Mouse (Mus musculus) adrenal gland, postnatal 4 days (tissue): Measurements from ENCODE around the gene Tmem191c. TPM values are rescaled to one million over a fixed set of nuclear protein-coding genes. Genes with fewer than 3 reads are reported as not detected.
"Not testable (repeated sequence)": the region's sequence is repeated elsewhere in the genome, so short reads cannot be mapped to it uniquely, and the experiment has no call there.

Source experiments
- DNase-seq, 2 experiments: peaks; one replicate each; pipeline ENCODE4 v3.0.0; 2021 to 2022; ENCODE audit warnings: low spot score in 2 of 2, mixed read lengths in 2 of 2
- long read RNA-seq, 2 experiments: library from polyadenylated mRNA; stranded (forward); transcript quantifications; one replicate each; pipeline ENCODE4 v2.0.0; 2021
- total RNA-seq, 2 experiments: library from RNA; stranded (reverse); gene quantifications; 2 replicates each; pipeline ENCODE4 v1.2.3; 2021

The Tmem191c gene
- 10 to 100 TPM; 22.9 to 26.7 TPM for total RNA-seq
- long read RNA-seq, experiment 1, partial matches to known transcripts: 1 of 20 reads
- long read RNA-seq, experiment 1, other reads (novel, unspliced or antisense): 15 of 20 reads
- long read RNA-seq, experiment 2, transcript Tmem191c-201 (10 exons, 1,631 nt): major isoform, 11 of 69 reads
- long read RNA-seq, experiment 2, transcript Tmem191c-210 (8 exons, 1,627 nt): minor isoform, 5 of 69 reads
- long read RNA-seq, experiment 2, partial matches to known transcripts: 12 of 69 reads
- long read RNA-seq, experiment 2, other reads (novel, unspliced or antisense): 39 of 69 reads

- DNase-seq: no peak
These were observed at the start of gene Tmem191c for GRCm38 (mm10) chr16:17275721-17276120. Tmem191c (plus strand) TSS chr16:17276077.

DNA sequence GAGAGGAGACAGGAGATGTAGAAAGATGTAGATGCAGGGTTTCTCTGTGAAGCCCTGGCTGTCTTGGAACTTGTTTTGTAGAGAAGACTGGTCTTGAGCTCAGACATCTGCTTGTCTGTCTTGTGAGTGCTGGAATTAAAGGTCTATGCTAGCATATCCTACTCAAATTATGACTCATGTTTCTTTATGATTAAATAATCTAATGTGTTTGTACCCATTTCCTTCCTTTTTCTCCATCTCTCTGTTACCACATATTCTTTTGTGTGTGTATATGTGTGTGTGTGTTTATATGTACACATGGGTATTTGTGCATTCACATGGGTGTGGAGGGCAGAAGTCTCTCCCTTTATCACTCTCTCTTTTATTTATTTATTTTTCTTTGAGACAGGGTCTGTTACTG lies 49.4 kb upstream of the Tmem191c start:
- no peak for DNase-seq

DNA sequence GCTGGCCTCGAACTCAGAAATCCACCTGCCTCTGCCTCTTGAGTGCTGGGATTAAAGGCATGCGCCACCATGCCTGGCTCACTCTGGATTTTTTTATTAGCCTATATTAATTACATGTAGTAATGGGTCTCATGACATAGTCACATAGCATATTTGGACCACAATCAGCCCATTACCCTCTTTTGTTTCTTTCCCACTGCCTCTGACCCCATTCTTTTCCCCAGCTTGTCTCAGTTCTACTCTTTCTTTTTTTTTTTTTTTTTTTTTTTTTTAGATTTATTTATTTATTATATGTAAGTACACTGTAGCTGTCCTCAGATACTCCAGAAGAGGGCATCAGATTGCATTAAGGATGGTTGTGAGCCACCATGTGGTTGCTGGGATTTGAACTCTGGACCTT lies 44.4 kb upstream of the Tmem191c start:
- DNase-seq: not testable (repeated sequence)

DNA sequence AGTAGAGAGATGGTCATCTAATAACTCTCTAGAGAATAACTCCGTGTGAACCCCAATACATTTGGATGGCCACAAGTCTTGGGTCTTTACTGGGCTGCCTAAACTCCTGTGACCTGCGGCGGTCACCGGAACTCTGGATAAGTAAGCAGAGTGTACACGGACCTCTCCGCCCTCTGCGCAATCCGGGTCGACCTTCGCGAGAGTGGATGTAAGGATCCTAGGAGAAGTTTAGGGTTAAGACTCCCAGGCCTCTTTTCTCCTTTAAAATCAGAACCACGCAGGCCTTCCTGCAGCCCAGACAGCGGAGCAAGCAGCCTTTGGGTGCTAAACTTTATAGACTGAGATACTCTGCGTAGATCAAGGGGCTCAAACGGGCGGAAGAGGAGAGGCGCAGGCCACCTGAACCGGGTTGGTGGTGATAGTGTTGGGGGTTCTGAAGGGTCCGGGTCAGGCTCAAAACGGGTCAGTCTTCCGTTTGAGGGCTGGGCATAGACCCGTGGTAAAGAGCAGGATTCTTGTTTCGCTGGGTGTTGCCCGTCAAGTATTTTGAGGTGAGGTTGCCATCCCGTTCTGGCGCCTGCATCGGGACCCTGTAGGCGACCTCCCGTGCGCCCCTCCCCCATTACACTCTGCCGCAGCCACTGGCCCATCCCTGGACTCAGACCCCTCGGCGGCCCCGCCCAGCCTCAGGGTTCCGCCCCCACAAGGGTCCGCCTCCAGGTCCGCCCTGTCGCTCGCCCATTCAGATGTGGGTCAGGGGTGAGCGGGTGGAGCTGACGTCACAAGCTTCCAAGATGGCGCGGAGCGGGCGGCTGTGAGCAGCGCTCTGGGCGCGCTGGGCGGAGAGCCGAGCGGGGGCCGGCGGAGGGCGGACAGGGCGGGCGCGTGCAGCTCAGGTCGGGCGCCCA lies 42.8 kb upstream of the Tmem191c start, which contains the start of gene Hic2:
Gene Hic2, plus strand, starts transcription at position 779 of the 908 bp plus-strand sequence.
- DNase-seq: peak; percentile 88 to 91

DNA sequence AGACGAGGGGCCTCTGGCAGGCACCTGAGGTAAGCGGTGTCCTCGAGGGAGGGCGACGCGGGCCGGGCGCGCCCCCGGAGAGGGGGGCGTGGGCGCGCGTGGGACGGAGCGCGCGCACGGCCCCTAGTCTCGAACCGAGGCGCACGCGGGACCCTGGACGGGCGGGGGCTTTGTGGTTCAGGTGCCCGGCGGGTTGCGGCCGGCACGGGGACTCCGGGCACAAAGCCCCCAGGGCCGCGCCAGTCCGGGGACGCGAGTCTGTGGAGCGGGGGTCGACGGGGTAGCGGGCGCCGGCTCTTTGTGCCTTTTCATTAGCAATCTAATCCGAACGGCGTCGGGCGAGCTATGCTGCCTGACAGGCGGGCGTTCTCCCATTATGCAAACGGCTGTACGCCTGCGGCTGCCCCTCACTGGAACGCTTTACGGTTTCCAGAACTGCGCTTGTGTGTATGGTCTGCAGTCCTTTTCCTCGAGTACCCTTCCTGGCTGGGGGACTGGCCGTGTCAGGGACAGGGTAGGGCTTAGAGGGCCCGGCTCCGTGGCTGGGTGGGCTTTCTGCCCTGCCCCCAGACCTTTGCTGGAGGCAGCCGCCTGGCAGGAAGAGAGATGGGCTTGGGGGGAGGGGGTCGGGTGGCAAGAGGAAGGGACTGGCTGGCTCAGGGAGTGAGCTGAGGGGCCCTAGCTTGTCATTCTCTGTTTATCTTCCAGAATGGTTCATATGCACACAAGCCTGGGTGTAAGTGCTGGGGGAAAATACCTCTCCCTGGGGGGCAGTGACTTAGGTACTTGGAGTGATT lies 42.0 kb upstream of the Tmem191c start:
- peak in 1 of 2 experiments; percentile 15 for DNase-seq

GRCm38 (mm10) chr16:17234499-17234895 lies 41.4 kb upstream of the Tmem191c start:
- no peak for DNase-seq

GRCm38 (mm10) chr16:17234916-17235665 lies 40.8 kb upstream of the Tmem191c start:
- DNase-seq: no peak

GRCm38 (mm10) chr16:17237634-17238033 lies 38.2 kb upstream of the Tmem191c start:
- DNase-seq: no peak

DNA sequence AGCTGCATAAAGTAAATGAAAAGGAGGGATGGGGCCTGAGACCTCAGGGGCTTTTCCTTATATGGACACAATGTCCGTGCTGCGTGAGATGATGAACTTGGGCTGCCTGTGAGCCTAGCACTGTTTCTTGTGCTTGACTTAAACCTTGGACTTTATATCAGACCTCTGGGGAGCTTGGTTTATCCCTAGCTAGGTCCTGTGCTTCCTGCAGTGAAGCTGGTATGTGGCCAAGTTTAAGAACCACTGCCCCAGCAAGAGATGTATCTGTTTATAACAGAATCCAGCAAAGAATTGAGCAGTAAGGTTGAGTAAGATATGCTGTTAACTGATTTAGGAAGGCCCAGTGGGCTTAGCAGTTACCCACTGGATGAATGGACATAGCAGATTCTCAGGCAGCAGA lies 36.5 kb upstream of the Tmem191c start:
- DNase-seq: no peak

- no peak for DNase-seq
These were observed 32.1 kb upstream of the Tmem191c start for GRCm38 (mm10) chr16:17243731-17244130.

DNA sequence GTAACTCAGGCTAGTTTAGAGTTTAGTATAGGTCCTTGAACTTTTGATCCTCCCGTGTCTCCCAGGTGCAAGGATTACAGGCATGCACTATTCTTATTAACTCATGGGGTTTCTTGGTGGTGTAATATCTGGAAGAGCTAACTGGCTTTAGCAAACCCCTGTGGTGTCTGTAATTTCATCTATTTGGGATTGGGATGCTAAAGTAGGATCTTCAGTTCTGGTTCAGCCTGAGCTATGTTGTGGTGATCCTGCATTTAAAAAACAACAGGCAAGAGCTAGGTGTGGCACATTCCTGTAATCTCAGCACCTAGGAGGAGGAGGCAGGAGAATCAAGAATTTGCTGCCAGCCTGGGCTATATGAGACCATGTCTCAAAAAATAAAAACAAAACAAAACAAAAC lies 30.9 kb upstream of the Tmem191c start:
- no peak for DNase-seq

DNA sequence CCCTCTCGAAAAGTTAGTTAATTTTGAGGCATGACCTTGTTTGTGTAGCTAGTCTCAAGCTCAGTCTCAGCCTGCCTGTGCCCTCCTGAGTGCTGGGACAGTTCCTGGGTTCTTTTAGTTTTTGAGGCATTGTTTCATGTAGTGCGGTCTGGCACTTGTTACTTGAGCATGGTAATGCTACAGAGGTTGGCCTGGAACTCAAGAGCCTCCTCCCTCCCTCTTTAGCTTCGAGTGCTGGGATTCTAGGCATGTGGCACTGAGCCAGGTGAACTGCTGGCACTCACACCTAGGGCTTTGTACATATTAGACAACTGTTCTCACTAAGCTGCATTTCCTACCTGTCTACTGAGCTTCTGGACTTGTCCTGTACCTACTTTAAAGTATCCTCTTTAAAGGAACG lies 28.1 kb upstream of the Tmem191c start:
- DNase-seq: no peak

DNA sequence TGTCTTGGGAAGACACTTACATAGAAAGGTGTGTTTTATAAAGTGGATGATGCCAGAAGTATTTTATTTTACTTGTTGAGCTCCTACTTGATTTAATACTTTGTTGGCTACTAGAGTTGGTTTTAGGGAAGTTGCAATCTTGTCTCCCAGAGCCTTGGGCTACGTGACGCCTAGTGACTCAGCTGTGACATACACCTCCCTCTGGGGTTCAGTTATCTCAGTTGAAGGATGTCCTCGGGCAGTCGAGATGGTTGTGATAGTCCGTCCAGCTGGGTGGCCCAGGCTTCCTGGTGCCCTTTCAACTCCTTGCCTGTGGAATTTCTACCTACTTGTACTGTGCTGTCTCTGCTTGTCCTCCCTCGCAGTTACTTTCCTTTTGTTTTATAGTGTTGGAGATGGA lies 26.7 kb upstream of the Tmem191c start:
- DNase-seq: no peak

DNA sequence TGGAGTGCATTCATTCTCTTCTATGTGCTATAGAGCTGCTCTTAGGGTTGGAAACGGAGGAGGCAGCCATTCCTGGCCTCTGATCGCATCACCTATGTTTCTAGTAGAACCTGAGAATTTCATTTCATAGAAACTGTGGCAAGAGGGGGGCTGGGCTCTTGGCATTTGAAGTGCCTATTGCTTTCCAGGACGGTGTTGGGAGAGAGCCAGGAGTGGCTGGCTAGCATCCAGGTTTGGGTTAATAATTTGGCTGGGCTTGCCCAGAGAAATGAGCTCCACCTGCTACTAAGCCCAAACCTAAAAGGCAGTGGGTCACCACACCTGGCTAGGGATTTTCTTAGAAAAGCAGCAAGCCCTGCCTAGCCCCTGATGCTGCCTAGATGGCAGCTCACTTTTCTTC lies 24.3 kb upstream of the Tmem191c start:
- peak in 1 of 2 experiments; percentile 55 for DNase-seq

GRCm38 (mm10) chr16:17252086-17252726 lies 23.7 kb upstream of the Tmem191c start:
- no peak for DNase-seq

DNA sequence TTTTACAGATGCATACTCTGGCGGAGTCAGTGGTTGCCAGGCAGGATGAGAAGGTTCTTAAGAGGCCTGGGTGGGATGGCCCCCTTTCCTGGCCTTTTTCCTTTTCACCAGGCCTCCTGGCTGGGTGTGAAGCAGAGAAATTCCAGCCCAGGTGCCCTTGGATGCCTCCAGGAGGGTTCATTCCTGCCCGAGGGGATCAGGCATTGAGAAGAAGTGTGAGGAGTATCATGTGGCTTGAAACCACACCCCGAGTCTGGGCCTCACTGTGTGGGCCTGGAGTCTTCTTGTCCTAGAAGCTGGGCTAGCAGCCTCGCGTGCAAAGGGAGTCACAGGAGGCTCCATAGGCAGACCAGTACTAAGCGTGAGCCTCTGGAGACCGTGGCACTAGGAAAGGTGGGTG lies 23.0 kb upstream of the Tmem191c start:
- DNase-seq: no peak

DNA sequence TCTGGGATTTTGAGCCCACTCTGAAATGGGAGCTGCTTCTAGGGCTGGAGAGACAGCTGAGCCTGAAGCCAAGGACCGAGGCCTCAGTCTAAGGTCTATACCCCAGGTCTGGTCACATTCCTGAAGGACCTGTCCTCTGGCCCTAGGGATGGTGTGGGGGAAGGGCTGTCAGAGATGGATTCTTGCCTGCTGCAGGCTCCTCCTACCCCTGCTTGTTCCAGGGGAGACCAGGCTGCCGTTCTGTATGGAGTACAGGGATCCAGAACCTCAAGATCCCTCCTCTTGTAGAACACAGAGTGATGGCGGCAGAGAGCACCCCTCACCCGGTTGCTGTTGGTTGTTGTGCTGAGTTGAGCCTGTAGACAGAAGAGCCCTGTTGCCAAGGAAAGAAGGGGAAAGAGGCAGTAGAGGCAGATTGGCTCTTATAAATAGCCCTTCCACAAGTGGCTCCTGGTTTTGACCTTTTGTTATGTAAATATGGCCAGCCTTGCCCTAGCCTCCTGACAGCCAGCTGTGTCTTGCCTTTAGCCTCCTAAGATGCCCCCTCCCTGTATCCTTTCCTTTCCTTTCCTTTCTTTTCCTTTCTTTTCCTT lies 21.8 kb upstream of the Tmem191c start:
- DNase-seq: no peak

GRCm38 (mm10) chr16:17255270-17255669 lies 20.6 kb upstream of the Tmem191c start:
- DNase-seq: no peak

GRCm38 (mm10) chr16:17257359-17257821 lies 18.5 kb upstream of the Tmem191c start:
- no peak for DNase-seq

GRCm38 (mm10) chr16:17258917-17259316 lies 17.0 kb upstream of the Tmem191c start:
- DNase-seq: no peak
